Mouse (Mus musculus) erythroblast, embryonic 14.5 days (primary cell): Measurements from ENCODE around the gene Stra6l. TPM values are rescaled to one million over a fixed set of nuclear protein-coding genes. Genes with fewer than 3 reads are reported as not detected.

Experiments used
- H3K27me3 ChIP-seq: 2 replicates; pipeline ENCODE4 v1.6.1; 2012; ENCODE audit warnings: inconsistent platforms; ENCODE audit not compliant: control insufficient read depth
- H3K36me3 ChIP-seq: 2 replicates; pipeline ENCODE4 v1.6.1; 2012; ENCODE audit warnings: mild to moderate bottlenecking, inconsistent platforms; ENCODE audit not compliant: control insufficient read depth
- H3K4me1 ChIP-seq: 2 replicates; pipeline ENCODE4 v1.6.1; 2012; ENCODE audit warnings: inconsistent platforms; ENCODE audit not compliant: control insufficient read depth
- H3K4me3 ChIP-seq: replicated peaks from 2 replicates; pipeline ENCODE3; 2012; ENCODE audit warnings: moderate library complexity, mild to moderate bottlenecking, inconsistent platforms
- H3K9me3 ChIP-seq: 2 replicates; pipeline ENCODE4 v1.6.1; 2012; ENCODE audit warnings: low read length, inconsistent platforms, mixed read lengths; ENCODE audit not compliant: control insufficient read depth
- GATA1 ChIP-seq: IDR thresholded peaks from 2 replicates; pipeline ENCODE4 v1.6.1; 2012; ENCODE audit warnings: low read length, inconsistent platforms, mixed read lengths
- TAL1 ChIP-seq: IDR thresholded peaks from 3 replicates; pipeline ENCODE4 v1.6.1; 2012; ENCODE audit warnings: low read length, inconsistent platforms, mixed read lengths
- polyA plus RNA-seq: library from polyadenylated mRNA; stranded (reverse); fragments of >175 nt; gene quantifications from 2 replicates; pipeline ENCODE4 v1.2.3, GENCODE M21; 2012

Stra6l gene
- polyA plus RNA-seq, 1 experiment, result not detected

DNA sequence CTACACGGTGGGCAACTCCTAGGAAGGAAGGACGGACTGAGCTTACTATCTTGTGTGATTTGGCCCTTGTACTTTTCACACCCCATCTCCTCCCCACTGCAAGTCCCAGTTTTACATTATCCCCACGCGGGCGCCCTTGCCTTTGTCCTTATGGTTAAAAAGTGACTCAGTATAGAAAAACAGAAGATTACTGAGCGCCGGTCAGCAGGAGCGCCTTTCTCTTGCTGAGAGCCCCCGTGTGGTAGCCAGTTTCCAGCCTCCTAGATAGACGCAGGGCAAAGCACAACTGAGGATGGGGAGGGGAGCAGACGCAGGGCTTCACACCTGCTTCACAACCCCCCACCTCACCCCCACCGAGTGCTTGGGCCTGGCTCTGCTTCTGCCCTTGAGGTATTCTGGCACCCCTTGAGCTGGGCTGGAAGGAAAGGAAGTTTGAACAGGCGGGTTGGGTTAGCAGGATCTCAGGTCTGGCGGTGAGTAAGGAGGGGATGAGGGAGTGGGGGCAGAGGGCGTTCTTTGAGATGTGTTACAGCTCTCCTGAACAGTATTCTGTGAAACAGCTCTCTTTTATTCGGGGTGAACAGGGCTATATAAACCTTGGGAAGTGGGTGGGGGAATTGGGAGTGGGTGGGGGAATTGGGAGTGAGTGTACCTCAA is 48.1 kb downstream of the Stra6l start:
- no peaks in the 10 kb centered on the region for H3K9me3 ChIP-seq
- H3K4me3 ChIP-seq, result no peak overlapping the region
- no peaks in the 10 kb centered on the region for H3K36me3 ChIP-seq
- no peak for TF ChIP-seq GATA1
- no peak for TF ChIP-seq TAL1
- H3K4me1 ChIP-seq, result no peaks in the 10 kb centered on the region
- peaks cover 2% of the 10 kb centered on the region; the same call in 1 of the 2 replicates for H3K27me3 ChIP-seq

DNA sequence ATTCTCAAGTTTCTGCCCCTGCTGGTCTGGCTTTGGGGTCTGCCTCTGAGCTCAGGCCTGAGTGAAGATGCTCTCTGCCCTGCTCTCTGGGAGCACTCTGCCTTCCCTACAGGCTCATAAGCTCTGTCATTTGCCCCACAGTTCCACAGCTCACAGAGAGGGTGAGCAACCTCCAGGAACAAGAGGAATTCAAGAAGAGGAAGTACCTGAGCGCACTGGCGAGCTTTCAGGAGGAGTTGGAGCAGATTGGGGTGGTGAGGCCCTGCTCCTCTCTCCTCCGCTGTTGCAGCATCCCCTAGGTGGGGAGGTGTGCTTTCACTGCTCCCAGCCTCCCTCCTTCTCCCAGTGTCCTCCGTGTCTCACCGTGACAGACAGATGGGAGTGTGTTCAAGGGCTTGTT is 49.9 kb downstream of the Stra6l start:
- TF ChIP-seq GATA1, result no peak
- no peak for TF ChIP-seq TAL1
- Histone ChIP-seq H3K36me3 (no peaks in the 10 kb centered on the region), H3K27me3 (peaks cover 2% of the 10 kb centered on the region; the same call in 1 of the 2 replicates), H3K4me3 (no peak overlapping the region), H3K9me3 (no peaks in the 10 kb centered on the region), H3K4me1 (no peaks in the 10 kb centered on the region)

DNA sequence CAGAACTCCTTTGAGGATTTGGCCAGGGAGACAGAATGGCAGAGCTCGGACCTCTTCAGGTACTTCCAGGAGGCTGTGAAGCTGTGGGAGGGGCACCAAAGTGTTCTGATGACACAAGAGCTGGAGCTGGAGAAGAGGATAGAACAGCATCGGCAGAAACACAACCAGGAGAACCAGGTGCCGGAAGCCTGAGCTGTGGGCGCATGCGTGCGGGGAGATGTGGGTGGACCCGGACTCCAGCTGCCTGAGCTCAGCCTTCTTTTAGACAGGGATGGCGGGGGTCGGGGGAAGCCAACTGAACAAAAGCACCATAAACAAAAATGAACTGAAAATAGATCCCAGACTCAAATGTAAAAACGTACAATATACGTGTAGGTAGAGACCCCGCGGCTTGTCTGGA is 60.8 kb downstream of the Stra6l start:
- no peak for TF ChIP-seq TAL1
- TF ChIP-seq GATA1, result no peak

DNA sequence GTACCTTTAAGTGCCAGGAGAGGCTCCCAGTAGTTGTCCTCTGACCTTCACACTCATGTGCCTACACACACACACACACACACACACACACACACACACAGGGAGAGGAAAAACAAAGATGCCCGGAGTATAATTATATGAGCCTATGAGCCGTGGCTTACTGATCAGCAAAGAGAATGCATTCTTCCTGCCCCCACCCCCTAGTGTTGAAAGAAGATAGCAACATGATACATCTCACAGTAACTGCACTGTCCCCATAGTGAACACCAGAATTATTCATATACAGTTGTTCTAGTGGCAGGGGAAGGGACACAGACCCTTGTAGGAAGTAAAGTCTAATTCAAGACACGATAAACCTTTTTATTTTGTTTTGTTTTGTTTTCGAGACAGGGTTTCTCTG is 61.5 kb downstream of the Stra6l start:
- H3K9me3 ChIP-seq, result no peaks in the 10 kb centered on the region
- H3K27me3 ChIP-seq, result no peaks in the 10 kb centered on the region
- no peaks in the 10 kb centered on the region for H3K36me3 ChIP-seq
- no peaks in the 10 kb centered on the region for H3K4me1 ChIP-seq
- TF ChIP-seq GATA1 (no peak), TAL1 (no peak)
- H3K4me3 ChIP-seq, result no peak overlapping the region

More for the DNA sequence above, 60.8 kb downstream of the Stra6l start:
- no peaks in the 10 kb centered on the region for H3K9me3 ChIP-seq
- no peaks in the 10 kb centered on the region for H3K27me3 ChIP-seq
- H3K36me3 ChIP-seq, result no peaks in the 10 kb centered on the region
- no peaks in the 10 kb centered on the region for H3K4me1 ChIP-seq
- H3K4me3 ChIP-seq, result no peak overlapping the region

DNA sequence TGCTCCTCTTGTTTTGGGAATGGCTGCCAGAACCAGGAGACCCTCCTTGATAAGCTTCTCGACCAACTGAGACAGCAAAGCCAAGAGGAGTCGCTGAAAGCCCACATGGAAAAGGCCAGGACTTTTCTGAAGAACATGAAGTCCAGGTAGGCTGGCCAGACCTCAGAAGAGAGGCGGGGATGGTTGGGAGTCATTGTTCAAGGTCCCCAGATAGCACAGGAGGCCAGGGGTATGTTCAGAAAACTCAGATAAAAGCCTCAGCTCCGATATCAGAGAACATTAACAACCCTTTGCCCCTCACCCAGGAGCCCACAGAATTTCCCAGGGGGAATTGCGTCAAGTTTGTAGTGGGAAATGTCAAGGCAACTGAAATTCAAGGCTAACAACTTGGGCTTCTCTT is 62.8 kb downstream of the Stra6l start:
- H3K36me3 ChIP-seq, result no peaks in the 10 kb centered on the region

DNA sequence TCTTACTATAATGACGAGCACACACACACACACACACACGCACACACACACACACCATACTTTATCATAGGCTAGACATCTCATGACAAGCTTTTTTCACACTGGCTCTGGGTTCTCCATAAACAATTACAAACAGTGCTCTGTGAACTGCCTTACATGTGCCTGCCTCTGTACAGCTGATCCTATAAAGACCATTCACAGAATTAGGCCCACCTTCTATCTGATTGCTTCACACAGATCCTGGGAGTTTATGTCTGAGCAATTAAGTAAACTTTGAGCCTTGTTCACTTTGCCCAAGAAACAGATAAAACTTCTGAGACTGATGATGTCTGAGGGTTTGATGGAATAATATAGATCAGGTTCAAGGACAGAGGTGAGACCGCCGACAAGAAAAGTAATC is 63.4 kb downstream of the Stra6l start:
- TF ChIP-seq GATA1 (no peak), TAL1 (no peak)
- no peaks in the 10 kb centered on the region for H3K36me3 ChIP-seq
- no peaks in the 10 kb centered on the region for H3K27me3 ChIP-seq
- H3K4me1 ChIP-seq, result no peaks in the 10 kb centered on the region
- no peaks in the 10 kb centered on the region; the same call in 1 of the 2 replicates for H3K9me3 ChIP-seq
- no peak overlapping the region for H3K4me3 ChIP-seq

More for the DNA sequence above, 62.8 kb downstream of the Stra6l start:
- no peaks in the 10 kb centered on the region; the same call in 1 of the 2 replicates for H3K9me3 ChIP-seq
- H3K4me1 ChIP-seq, result no peaks in the 10 kb centered on the region
- no peaks in the 10 kb centered on the region for H3K27me3 ChIP-seq
- H3K4me3 ChIP-seq, result no peak overlapping the region
- no peak for TF ChIP-seq TAL1

DNA sequence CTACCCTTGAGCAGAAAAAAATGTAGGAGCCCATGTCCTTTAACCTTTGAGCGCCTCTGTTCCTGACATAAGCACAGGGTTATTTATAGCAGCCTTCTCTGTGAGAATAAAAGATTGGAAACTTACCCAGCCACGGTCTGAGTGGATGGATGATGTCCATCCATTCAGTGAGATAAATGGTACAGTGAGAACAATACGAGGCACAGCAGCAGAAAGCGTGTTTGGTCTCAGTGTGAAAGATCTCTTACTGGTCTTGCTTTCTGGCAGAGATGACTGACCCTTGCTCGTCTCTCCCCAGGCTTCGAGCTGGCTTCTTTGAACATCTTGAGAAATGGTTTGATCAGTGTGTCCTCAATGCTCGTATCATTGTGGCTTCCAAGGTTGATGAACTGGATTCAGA is 68.6 kb downstream of the Stra6l start:
- H3K4me1 ChIP-seq, result no peaks in the 10 kb centered on the region
- H3K4me3 ChIP-seq, result no peak overlapping the region
- H3K27me3 ChIP-seq, result no peaks in the 10 kb centered on the region
- no peak for TF ChIP-seq GATA1
- TF ChIP-seq TAL1, result no peak
- no peaks in the 10 kb centered on the region for H3K36me3 ChIP-seq
- no peaks in the 10 kb centered on the region; the same call in none of the 2 replicates for H3K9me3 ChIP-seq

DNA sequence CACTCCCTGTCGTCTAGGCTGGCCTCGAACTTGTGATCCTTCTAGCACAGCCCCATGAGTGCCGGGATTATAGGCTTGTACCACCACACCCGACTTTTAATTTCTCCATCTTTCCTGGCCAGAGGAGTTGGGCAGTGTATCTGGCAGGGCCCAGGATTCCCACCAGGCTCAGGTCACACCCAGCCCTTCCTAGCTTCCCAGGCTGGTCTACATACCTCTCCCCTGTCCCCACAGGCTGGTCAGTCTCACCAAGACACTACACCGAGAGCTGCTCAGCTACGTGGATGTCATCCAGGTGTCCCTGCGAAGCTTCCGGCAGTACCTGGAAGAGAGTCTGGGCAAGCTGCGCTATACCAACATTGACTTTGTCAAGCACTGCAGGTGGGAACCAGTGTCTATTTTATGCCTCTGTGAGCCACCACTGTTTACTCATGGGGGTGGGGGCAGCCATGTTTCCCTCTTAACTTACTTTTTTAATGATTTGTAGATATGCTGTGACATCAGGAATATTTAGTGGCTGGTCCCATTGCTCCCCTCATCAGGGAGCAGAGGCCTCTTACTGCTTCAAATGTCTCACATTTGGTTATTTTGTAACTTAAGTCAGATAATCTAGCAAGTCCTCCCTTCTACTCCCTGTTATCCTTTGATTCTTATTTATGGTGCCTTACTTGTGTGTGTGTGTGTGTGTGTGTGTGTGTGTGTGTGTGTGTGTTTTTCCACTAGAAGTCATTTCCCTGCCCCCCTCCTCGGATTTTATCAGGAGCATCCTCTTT is 73.4 kb downstream of the Stra6l start:
- Histone ChIP-seq H3K27me3 (no peaks in the 10 kb centered on the region), H3K9me3 (no peaks in the 10 kb centered on the region; the same call in 1 of the 2 replicates), H3K36me3 (no peaks in the 10 kb centered on the region), H3K4me1 (no peaks in the 10 kb centered on the region), H3K4me3 (no peak overlapping the region)
- TF ChIP-seq GATA1 (no peak), TAL1 (no peak)

DNA sequence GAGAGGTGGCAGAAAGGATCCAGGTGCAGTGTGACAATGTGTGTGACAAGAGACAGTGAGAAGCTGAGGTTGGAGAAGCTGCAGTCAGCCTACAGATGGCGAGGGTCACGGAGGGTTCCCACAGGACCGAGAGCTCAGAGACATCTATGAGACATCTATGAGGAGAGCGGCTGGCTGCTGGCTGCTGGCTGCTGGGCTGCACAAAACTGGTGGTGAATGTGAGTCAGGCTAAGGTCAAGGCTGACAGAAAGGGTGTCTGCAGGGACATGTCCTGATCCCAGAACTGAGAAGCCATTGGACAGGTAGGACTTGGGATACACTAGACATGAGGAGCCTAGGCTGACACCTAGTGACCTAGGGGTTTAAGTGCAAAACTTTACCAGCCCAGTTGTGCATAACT is 75.5 kb downstream of the Stra6l start:
- H3K27me3 ChIP-seq, result no peaks in the 10 kb centered on the region
- H3K9me3 ChIP-seq, result no peaks in the 10 kb centered on the region
- H3K36me3 ChIP-seq, result no peaks in the 10 kb centered on the region
- H3K4me1 ChIP-seq, result no peaks in the 10 kb centered on the region
- H3K4me3 ChIP-seq, result no peak overlapping the region
- TF ChIP-seq TAL1 (no peak), GATA1 (no peak)
